In genomic region chr5:130078834-130079156, GRCm38 (mm10) we compare ENCODE assay signal across 8 mouse cellular contexts. TPM values are rescaled to one million over a fixed set of nuclear protein-coding genes. Genes with fewer than 3 reads are reported as not detected.
DNase-seq lines count a peak whose midpoint lies in the region; ATAC-seq and TF ChIP-seq lines count a peak whose summit lies in the region.

No protein-coding gene starts in this region.

- peak overlapping the region; percentile 87; the same call in 1 of the 2 replicates for H3K9ac ChIP-seq in heart, embryonic 11.5 days (ENCODE audit: low read depth, low read length)
- peak overlapping the region; percentile 85 for H3K9ac ChIP-seq in ES-Bruce4 (ENCODE audit: low read depth, poor library complexity, severe bottlenecking)
- peak overlapping the region; percentile 86 for H3K9ac ChIP-seq in forebrain, embryonic 16.5 days (replicated peaks; ENCODE audit: low read depth, low read length)
- H3K9ac ChIP-seq in liver, embryonic 15.5 days: peak overlapping the region; percentile 87; the same call in 1 of the 2 replicates

- H3K9me3 ChIP-seq in heart, embryonic 11.5 days (replicated peaks; ENCODE audit: control insufficient read depth, low read length): 0 out of 2 replicates have a peak, but pooled peaks cover 3% of the 10 kb centered on the region
- H3K9me3 ChIP-seq in ES-Bruce4 (replicated peaks; ENCODE audit: control insufficient read depth, insufficient read depth, low read length, poor library complexity, severe bottlenecking): 0 out of 2 replicates have a peak, but pooled peaks cover 5% of the 10 kb centered on the region
- H3K9me3 ChIP-seq in forebrain, embryonic 16.5 days (ENCODE audit: control insufficient read depth, low read length): no peaks in the 10 kb centered on the region
- no peaks in the 10 kb centered on the region for H3K9me3 ChIP-seq in liver, embryonic 15.5 days (replicated peaks)

- peaks cover 21% of the 10 kb centered on the region for H3K27me3 ChIP-seq in heart, embryonic 11.5 days (ENCODE audit: control insufficient read depth, insufficient read depth, low read length)
- no peaks in the 10 kb centered on the region for H3K27me3 ChIP-seq in ES-Bruce4 (ENCODE audit: control insufficient read depth, insufficient read depth, low read length, poor library complexity, severe bottlenecking)
- H3K27me3 ChIP-seq in forebrain, embryonic 16.5 days (replicated peaks; ENCODE audit: control insufficient read depth, insufficient read depth, low read length): no peaks in the 10 kb centered on the region
- peaks cover 25% of the 10 kb centered on the region for H3K27me3 ChIP-seq in liver, embryonic 15.5 days

- no peaks in the 10 kb centered on the region for H3K36me3 ChIP-seq in heart, embryonic 11.5 days (ENCODE audit: control insufficient read depth, insufficient read depth, low read length)
- H3K36me3 ChIP-seq in ES-Bruce4 (ENCODE audit: control insufficient read depth, insufficient read depth, low read length, poor library complexity, severe bottlenecking): no peaks in the 10 kb centered on the region
- no peaks in the 10 kb centered on the region; the same call in 1 of the 2 replicates for H3K36me3 ChIP-seq in forebrain, embryonic 16.5 days (ENCODE audit: control insufficient read depth, insufficient read depth)
- peaks cover 7% of the 10 kb centered on the region for H3K36me3 ChIP-seq in liver, embryonic 15.5 days (replicated peaks)

- peak overlapping the region; percentile 69 for H3K4me3 ChIP-seq in heart, embryonic 11.5 days (ENCODE audit: low read depth, low read length)
- H3K4me3 ChIP-seq in ES-Bruce4 (ENCODE audit: low read depth, low read length): peak overlapping the region; percentile 8; the same call in 1 of the 2 replicates
- peak overlapping the region; percentile 73 for H3K4me3 ChIP-seq in forebrain, embryonic 16.5 days (replicated peaks; ENCODE audit: low read length)
- H3K4me3 ChIP-seq in liver, embryonic 15.5 days (replicated peaks): peak overlapping the region; percentile 81

- TF ChIP-seq EP300 in ES-Bruce4 (IDR thresholded peaks at IDR 0.05; ENCODE audit: insufficient read depth, low read depth, low read length): no peak

- TF ChIP-seq CTCF in ES-Bruce4 (IDR thresholded peaks at IDR 0.05; ENCODE audit: low read depth, low read length): no peak

- H3K27ac ChIP-seq in heart, embryonic 11.5 days (ENCODE audit: low read depth, low read length): 0 out of 2 replicates have a peak overlapping the region, but pooled peaks have one; percentile 35
- no peak overlapping the region for H3K27ac ChIP-seq in ES-Bruce4 (ENCODE audit: insufficient read depth, low read length)
- H3K27ac ChIP-seq in forebrain, embryonic 16.5 days (ENCODE audit: low read length): 0 out of 2 replicates have a peak overlapping the region, but pooled peaks have one; percentile 42
- peak overlapping the region; percentile 26 for H3K27ac ChIP-seq in liver, embryonic 15.5 days (replicated peaks)

- DNase-seq in heart, adult 18-20 months: no peak
- DNase-seq in layer of hippocampus, adult 11-12 months (ENCODE audit: low spot score): no peak

- H3K4me2 ChIP-seq in heart, embryonic 11.5 days: peak overlapping the region; percentile 89
- H3K4me2 ChIP-seq in forebrain, embryonic 16.5 days (ENCODE audit: low read length): peak overlapping the region; percentile 72
- peak overlapping the region; percentile 99 for H3K4me2 ChIP-seq in liver, embryonic 15.5 days

- H3K4me1 ChIP-seq in heart, embryonic 11.5 days (ENCODE audit: control insufficient read depth, insufficient read depth, low read length): 0 out of 2 replicates have a peak, but pooled peaks cover 3% of the 10 kb centered on the region
- peaks cover 2% of the 10 kb centered on the region for H3K4me1 ChIP-seq in ES-Bruce4 (ENCODE audit: control insufficient read depth, insufficient read depth, low read length)
- H3K4me1 ChIP-seq in forebrain, embryonic 16.5 days (replicated peaks; ENCODE audit: control insufficient read depth, insufficient read depth, low read length): peaks cover 10% of the 10 kb centered on the region
- H3K4me1 ChIP-seq in liver, embryonic 15.5 days (replicated peaks): peaks cover 45% of the 10 kb centered on the region

- no peak for TF ChIP-seq POLR2A in ES-Bruce4 (IDR thresholded peaks at IDR 0.05; ENCODE audit: insufficient read depth, low read length)

- no peak for ATAC-seq in heart, embryonic 11.5 days (replicated peaks; ENCODE audit: insufficient number of reproducible peaks, low FRiP score, low TSS enrichment)
- peak; percentile 13; the same call in 1 of the 2 replicates for ATAC-seq in forebrain, embryonic 16.5 days
- 0 out of 2 replicates have a peak, but pooled peaks have one; percentile 1 for ATAC-seq in liver, embryonic 15.5 days (ENCODE audit: insufficient read depth)
- ATAC-seq in cerebellum, adult (ENCODE audit: insufficient number of reproducible peaks, low FRiP score, low TSS enrichment): no peak
- ATAC-seq in erythroid progenitor cell, adult 5-6 weeks (replicated peaks; ENCODE audit: low FRiP score, poor library complexity, severe bottlenecking): no peak

- WGBS in heart, embryonic 11.5 days (ENCODE audit: insufficient replicate concordance): 48% methylated on average over 6 of the region's 6 CpGs
- 40% methylated on average over 6 of the region's 6 CpGs for WGBS in forebrain, embryonic 16.5 days
- 49% methylated on average over 6 of the region's 6 CpGs for WGBS in liver, embryonic 15.5 days (ENCODE audit: insufficient replicate concordance)

RNA-seq across cellular contexts. Expression of gene Tpst1, which starts 5.7 kb away (rescaled TPM):
- 28.1 and 28.8 TPM in 2 replicates for polyA plus RNA-seq in heart, embryonic 11.5 days (2014; fragmentation: Nextera tagmentation; extraction: Ambion mirVana)
- total RNA-seq in heart, adult 18-20 months (2021): 1 to 10 TPM; 6.9 to 8.3 TPM
- polyA plus RNA-seq in ES-Bruce4 (2011; ENCODE audit: insufficient read depth, insufficient read length, low read depth, missing spikeins): 35.6 and 44.8 TPM in 2 replicates
- 59.5 and 66.1 TPM in 2 replicates for polyA plus RNA-seq in forebrain, embryonic 16.5 days (2015; fragmentation: Nextera tagmentation; extraction: Ambion mirVana)
- 22.6 and 23.0 TPM in 2 replicates for polyA plus RNA-seq in liver, embryonic 15.5 days (2015; fragmentation: Nextera tagmentation; extraction: Ambion mirVana)
- total RNA-seq in erythroid progenitor cell, adult 5-6 weeks (2015; ENCODE audit: low replicate concordance): 5.0 and 11.7 TPM in 2 replicates
- total RNA-seq in erythroid progenitor cell, adult 5-6 weeks (2017; ENCODE audit: low replicate concordance): 4.5 and 9.1 TPM in 2 replicates

RNA-seq across cellular contexts. Expression of gene Crcp, which starts 49.7 kb away (rescaled TPM):
- 21.0 and 22.1 TPM in 2 replicates for polyA plus RNA-seq in heart, embryonic 11.5 days (2014; fragmentation: Nextera tagmentation; extraction: Ambion mirVana)
- 10 to 100 TPM; 13.8 to 14.8 TPM for total RNA-seq in heart, adult 18-20 months (2021)
- 25.7 and 30.0 TPM in 2 replicates for polyA plus RNA-seq in ES-Bruce4 (2011; ENCODE audit: insufficient read depth, insufficient read length, low read depth, missing spikeins)
- 73.7 and 81.4 TPM in 2 replicates for polyA plus RNA-seq in forebrain, embryonic 16.5 days (2015; fragmentation: Nextera tagmentation; extraction: Ambion mirVana)
- 23.1 and 24.0 TPM in 2 replicates for polyA plus RNA-seq in liver, embryonic 15.5 days (2015; fragmentation: Nextera tagmentation; extraction: Ambion mirVana)
- total RNA-seq in erythroid progenitor cell, adult 5-6 weeks (2015; ENCODE audit: low replicate concordance): 15.1 and 31.4 TPM in 2 replicates
- 17.2 and 18.1 TPM in 2 replicates for total RNA-seq in erythroid progenitor cell, adult 5-6 weeks (2017; ENCODE audit: low replicate concordance)

RNA-seq across cellular contexts. Expression of gene Asl, which starts 49.7 kb away (rescaled TPM):
- 18.2 and 18.6 TPM in 2 replicates for polyA plus RNA-seq in heart, embryonic 11.5 days (2014; fragmentation: Nextera tagmentation; extraction: Ambion mirVana)
- 1 to 10 TPM; 4.6 to 5.0 TPM for total RNA-seq in heart, adult 18-20 months (2021)
- 60.7 and 63.4 TPM in 2 replicates for polyA plus RNA-seq in ES-Bruce4 (2011; ENCODE audit: insufficient read depth, insufficient read length, low read depth, missing spikeins)
- 26.5 and 32.5 TPM in 2 replicates for polyA plus RNA-seq in forebrain, embryonic 16.5 days (2015; fragmentation: Nextera tagmentation; extraction: Ambion mirVana)
- 53.1 and 57.8 TPM in 2 replicates for polyA plus RNA-seq in liver, embryonic 15.5 days (2015; fragmentation: Nextera tagmentation; extraction: Ambion mirVana)
- total RNA-seq in erythroid progenitor cell, adult 5-6 weeks (2015; ENCODE audit: low replicate concordance): 8.6 and 10.9 TPM in 2 replicates
- 1.8 TPM in 1 of 2 replicates, not detected in the other for total RNA-seq in erythroid progenitor cell, adult 5-6 weeks (2017; ENCODE audit: low replicate concordance)

Comparison
In these comparisons a context has a peak if more than half of its experiments do, and no peak if none do; other contexts are left out.
1. ATAC-seq: peak in forebrain, embryonic 16.5 days (single experiment) and liver, embryonic 15.5 days (single experiment); none in heart, embryonic 11.5 days (single experiment), cerebellum, adult (single experiment) and erythroid progenitor cell, adult 5-6 weeks (single experiment).
2. H3K4me3 ChIP-seq: peak in every context shown above with its lines; median percentile 81 in liver, embryonic 15.5 days; 73 in forebrain, embryonic 16.5 days; 69 in heart, embryonic 11.5 days; 8 in ES-Bruce4.
3. Peak in every context shown above with its lines, with median percentiles within 50 percentile points of each other: H3K4me2 ChIP-seq and H3K9ac ChIP-seq.